Mouse (Mus musculus) midbrain, embryonic 14.5 days (tissue): Measurements from ENCODE around the gene Kars. TPM values are rescaled to one million over a fixed set of nuclear protein-coding genes. Genes with fewer than 3 reads are reported as not detected.

Experiments used
- ATAC-seq: fragments of 200-750 bp; cut with Nextera tagmentation; 2 replicates; pipeline ENCODE4 v1.8.0; 2017; ENCODE audit warnings: moderate number of reproducible peaks, moderate library complexity; ENCODE audit not compliant: low FRiP score, low TSS enrichment
- DNase-seq: peaks from one replicate; pipeline ENCODE4 v3.0.0-alpha.2; 2015
- H3K27ac ChIP-seq: fragments of 300-500 bp; sonication (generic); replicated peaks from 2 replicates; pipeline ENCODE4 v1.5.1; 2014; ENCODE audit warnings: mild to moderate bottlenecking, low read depth, low read length, moderate library complexity
- H3K27me3 ChIP-seq: fragments of 300-500 bp; sonication (generic); 2 replicates; pipeline ENCODE4 v1.6.1; 2014; ENCODE audit warnings: low read length, control low read depth, mixed read lengths; ENCODE audit not compliant: control insufficient read depth, insufficient read depth
- H3K36me3 ChIP-seq: fragments of 300-500 bp; sonication (generic); 2 replicates; pipeline ENCODE4 v1.6.1; 2014; ENCODE audit warnings: low read length, control low read depth; ENCODE audit not compliant: control insufficient read depth, insufficient read depth
- H3K4me1 ChIP-seq: fragments of 300-500 bp; sonication (generic); 2 replicates; pipeline ENCODE4 v1.6.1; 2014; ENCODE audit warnings: mild to moderate bottlenecking, antibody characterized with exemption, low read length, control low read depth; ENCODE audit not compliant: control insufficient read depth, insufficient read depth
- H3K4me2 ChIP-seq: fragments of 300-500 bp; sonication (generic); 2 replicates; pipeline ENCODE4 v1.6.1; 2014; ENCODE audit warnings: mild to moderate bottlenecking, low read length, moderate library complexity
- H3K4me3 ChIP-seq: fragments of 300-500 bp; sonication (generic); replicated peaks from 2 replicates; pipeline ENCODE4 v1.5.1; 2014; ENCODE audit warnings: low read depth, low read length
- H3K9ac ChIP-seq: fragments of 300-500 bp; sonication (generic); replicated peaks from 2 replicates; pipeline ENCODE4 v1.6.1; 2014; ENCODE audit warnings: mild to moderate bottlenecking, low read length, moderate library complexity
- H3K9me3 ChIP-seq: fragments of 300-500 bp; sonication (generic); 2 replicates; pipeline ENCODE4 v1.6.1; 2016; ENCODE audit warnings: low read length, control low read depth, mixed read lengths; ENCODE audit not compliant: control insufficient read depth
- whole genome bisulfite sequencing: fragments of 180-500 bp; shearing (Covaris S2); extraction: QIAGEN DNeasy Blood & Tissue Kit; methylation state at CpG from one replicate; pipeline ENCODE4 v1.1.7; 2014; 5-methylcytosine and 5-hydroxymethylcytosine counted together
- polyA plus RNA-seq: library from polyadenylated mRNA; unstranded; fragments of >200 nt; fragmentation: Nextera tagmentation; extraction: Ambion mirVana; gene quantifications from 2 replicates; pipeline ENCODE4 v1.2.1, GENCODE M21; 2014

Gene Kars
- 145 and 186 TPM in 2 replicates for polyA plus RNA-seq

DNA sequence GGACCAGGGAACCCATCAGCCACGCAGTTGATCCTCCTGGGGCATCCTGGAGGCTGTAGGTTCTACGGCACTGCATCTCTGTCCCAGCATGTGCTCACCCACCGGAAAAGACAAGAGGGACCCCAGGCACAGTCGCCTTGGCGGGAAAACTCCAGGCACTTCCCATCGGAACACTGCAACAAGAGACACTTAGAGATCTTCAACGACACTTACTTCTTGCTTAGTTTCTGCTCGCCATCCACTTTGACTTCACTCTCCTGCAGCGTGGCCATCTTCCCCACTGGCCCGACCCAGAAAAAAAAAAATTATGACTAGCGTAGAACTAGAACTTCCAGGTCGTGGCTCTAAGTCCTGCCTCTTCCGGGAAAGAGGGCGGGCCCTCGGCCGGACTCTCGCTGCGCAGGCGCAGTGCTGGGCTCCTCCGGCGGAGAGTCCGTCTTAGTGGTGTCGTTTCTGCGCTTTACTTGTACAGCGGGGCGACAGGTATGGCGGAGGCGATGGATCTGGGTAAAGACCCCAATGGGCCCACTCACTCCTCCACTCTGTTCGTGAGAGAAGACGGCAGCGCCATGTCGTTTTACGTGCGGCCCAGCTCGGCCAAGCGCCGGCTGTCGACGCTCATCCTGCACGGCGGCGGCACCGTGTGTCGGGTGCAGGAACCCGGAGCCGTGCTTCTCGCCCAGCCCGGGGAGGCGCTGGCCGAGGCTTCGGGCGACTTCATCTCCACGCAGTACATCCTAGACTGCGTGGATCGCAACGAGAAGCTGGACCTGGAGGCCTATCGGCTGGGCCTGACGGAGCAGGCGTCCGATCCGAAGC is at the start of gene Kars, which contains the start of gene Terf2ip:
Gene Kars (minus strand): TSS at position 327 of the 819 bp plus-strand sequence.
Gene Terf2ip (plus strand): TSS at position 402 of the 819 bp plus-strand sequence.
- Histone ChIP-seq H3K27me3 (no peaks in the 10 kb centered on the region), H3K4me2 (peak within 1 kb of the TSS; percentile 64), H3K4me3 (peak within 1 kb of the TSS; percentile 97), H3K27ac (peak within 1 kb of the TSS; percentile 84), H3K9ac (peak within 1 kb of the TSS; percentile 92), H3K4me1 (peaks cover 15% of the 10 kb centered on the region), H3K9me3 (no peaks in the 10 kb centered on the region), H3K36me3 (peaks cover 12% of the 10 kb centered on the region)
- peak; percentile 95 for ATAC-seq
- DNase-seq = peak; percentile 98
- WGBS = under 1% methylated on average over 61 of the region's 61 CpGs

DNA sequence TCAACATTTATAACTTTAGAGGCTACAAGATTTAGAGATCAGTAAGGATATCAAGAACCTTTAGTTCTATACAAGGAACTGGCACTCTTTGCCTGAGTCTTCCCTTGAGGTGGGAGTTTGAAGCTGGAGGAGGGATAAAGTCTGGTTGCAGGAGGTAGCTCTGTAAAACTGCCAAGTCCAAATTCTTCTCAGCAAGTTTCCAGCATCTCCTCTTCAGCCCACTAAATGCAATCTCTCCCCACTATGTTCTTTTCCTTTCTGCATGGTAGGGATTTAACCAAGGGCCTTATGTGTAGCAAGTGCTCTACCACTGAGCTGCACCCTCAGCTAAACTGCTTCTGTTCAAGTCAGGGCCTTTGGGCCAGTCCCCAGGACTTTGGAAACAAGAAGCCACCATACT is 43.3 kb upstream of the Kars start:
- DNase-seq (no peak), ATAC-seq (no peak)
- Histone ChIP-seq H3K4me1 (no peaks in the 10 kb centered on the region), H3K9me3 (no peaks in the 10 kb centered on the region), H3K4me3 (no peak overlapping the region), H3K9ac (no peak overlapping the region), H3K27ac (no peak overlapping the region), H3K4me2 (no peak overlapping the region), H3K27me3 (no peaks in the 10 kb centered on the region), H3K36me3 (no peaks in the 10 kb centered on the region)

DNA sequence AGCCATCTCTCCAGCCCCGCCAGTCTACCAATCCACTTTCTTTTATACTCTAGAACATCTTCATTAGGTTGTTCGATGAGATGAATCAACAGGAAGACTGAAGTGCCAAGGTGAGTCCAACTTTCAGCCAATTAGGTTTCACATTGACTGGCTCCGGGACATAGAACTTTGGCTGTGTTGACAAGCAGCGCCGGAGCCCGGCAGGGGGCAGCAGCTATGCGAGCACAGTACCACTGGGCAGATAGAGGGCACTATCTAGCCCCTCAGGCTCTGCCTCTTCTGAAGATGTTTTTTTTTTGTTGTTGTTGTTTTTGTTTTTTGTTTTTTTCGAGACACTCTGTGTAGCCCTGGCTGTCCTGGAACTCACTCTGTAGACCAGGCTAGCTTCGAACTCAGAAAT is 40.4 kb upstream of the Kars start:
- H3K36me3 ChIP-seq = no peaks in the 10 kb centered on the region
- H3K27me3 ChIP-seq = no peaks in the 10 kb centered on the region
- no peaks in the 10 kb centered on the region for H3K4me1 ChIP-seq
- 79% methylated on average over 9 of the region's 9 CpGs for WGBS
- ATAC-seq = no peak
- H3K4me3 ChIP-seq = no peak overlapping the region
- no peak overlapping the region for H3K27ac ChIP-seq
- DNase-seq = no peak
- no peak overlapping the region for H3K4me2 ChIP-seq
- H3K9me3 ChIP-seq = no peaks in the 10 kb centered on the region
- H3K9ac ChIP-seq = no peak overlapping the region

DNA sequence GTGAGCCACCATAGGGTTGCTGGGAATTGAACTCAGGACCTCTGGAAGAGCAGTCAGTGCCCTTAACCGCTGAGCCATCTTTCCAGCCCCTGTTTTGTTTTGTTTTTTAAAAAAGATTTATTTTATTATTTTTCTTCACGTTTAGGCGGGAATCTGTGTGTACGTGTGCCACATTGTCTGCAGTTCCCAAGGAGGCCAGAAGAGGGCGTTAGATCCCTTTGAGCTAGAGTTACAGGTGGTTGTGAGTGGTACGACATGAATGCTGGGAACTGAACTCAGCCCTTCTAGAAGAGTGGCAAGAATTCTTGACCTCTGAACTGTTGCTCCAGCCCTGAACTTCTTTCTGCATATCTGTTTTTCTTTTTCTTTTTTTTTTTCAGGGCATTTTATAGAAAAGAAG is 38.9 kb upstream of the Kars start:
- Histone ChIP-seq H3K9ac (no peak overlapping the region), H3K27me3 (no peaks in the 10 kb centered on the region), H3K27ac (no peak overlapping the region)

DNA sequence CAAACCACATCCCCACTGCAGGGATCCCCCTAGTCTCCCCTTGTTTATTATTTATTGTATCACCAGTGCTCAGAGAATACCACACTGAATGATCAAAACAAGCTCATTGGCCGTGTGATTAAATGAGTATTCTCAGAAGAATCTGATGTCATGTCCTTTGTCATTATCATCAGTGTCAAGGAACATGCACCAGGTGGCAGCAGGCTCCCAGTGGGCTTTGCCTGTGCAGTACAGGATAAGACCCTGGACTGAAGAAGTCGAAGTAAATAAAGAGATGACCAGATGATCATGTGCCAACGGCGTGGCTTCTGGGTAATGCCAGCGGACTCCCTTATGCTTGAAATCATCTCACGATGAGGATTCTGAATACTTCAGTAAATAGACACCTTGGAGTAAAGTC is 37.2 kb upstream of the Kars start:
- Histone ChIP-seq H3K4me3 (no peak overlapping the region), H3K9me3 (no peaks in the 10 kb centered on the region), H3K36me3 (no peaks in the 10 kb centered on the region), H3K27me3 (no peaks in the 10 kb centered on the region), H3K4me2 (no peak overlapping the region), H3K4me1 (no peaks in the 10 kb centered on the region), H3K9ac (no peak overlapping the region), H3K27ac (no peak overlapping the region)
- DNase-seq = peak; percentile 57
- ATAC-seq = no peak
- 61% methylated on average over 6 of the region's 6 CpGs for WGBS

More for the DNA sequence above, 38.9 kb upstream of the Kars start:
- DNase-seq (no peak), ATAC-seq (no peak)
- H3K9me3 ChIP-seq = no peaks in the 10 kb centered on the region
- WGBS = 84% methylated on average over 6 of the region's 6 CpGs
- no peaks in the 10 kb centered on the region for H3K4me1 ChIP-seq
- no peak overlapping the region for H3K4me2 ChIP-seq
- no peaks in the 10 kb centered on the region for H3K36me3 ChIP-seq
- no peak overlapping the region for H3K4me3 ChIP-seq

DNA sequence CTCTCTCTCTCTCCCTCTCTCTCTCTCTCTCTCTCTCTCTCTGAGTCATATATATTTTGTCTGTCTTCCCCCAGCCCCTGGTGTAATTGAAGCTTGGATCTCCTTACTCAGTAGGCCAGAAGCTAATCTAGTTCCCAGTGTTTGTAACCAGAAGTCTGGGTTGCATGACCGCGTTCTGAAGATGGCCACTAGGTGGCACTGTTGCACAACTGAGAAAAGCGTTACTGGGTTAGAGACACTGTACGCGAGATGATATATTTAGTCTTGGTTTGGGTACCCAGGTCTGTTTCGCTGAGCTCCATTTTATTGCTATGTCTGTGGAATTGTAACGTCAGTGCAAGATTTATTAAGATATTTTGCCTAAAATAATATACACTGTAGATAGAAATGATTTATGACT is 34.8 kb upstream of the Kars start:
- ATAC-seq (no peak; the same call in 1 of the 2 replicates), DNase-seq (peak; percentile 96)
- Histone ChIP-seq H3K4me3 (no peak overlapping the region), H3K9me3 (no peaks in the 10 kb centered on the region), H3K36me3 (no peaks in the 10 kb centered on the region), H3K9ac (no peak overlapping the region), H3K27me3 (no peaks in the 10 kb centered on the region), H3K4me1 (no peaks in the 10 kb centered on the region), H3K27ac (no peak overlapping the region), H3K4me2 (no peak overlapping the region)
- WGBS = 6% methylated on average over 7 of the region's 7 CpGs

DNA sequence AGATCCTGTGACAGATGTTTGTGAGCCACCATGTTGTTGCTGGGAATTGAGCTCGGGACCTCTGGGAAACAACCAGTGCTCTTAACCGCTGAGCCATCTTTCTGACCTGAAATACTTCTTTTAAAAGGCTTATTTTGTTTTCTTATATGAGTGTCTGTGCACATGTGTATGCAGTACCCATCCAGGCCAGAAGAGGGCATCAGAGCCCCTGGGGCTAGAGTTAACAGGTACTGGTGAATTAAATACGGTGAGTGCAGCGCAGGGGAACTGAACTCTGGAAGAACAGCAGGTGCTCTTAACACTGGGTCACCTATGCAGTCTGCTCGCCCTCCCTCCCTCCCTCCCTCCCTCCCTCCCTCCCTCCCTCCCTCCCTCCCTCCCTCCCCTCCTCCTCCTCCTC is 34.1 kb upstream of the Kars start:
- Histone ChIP-seq H3K9ac (no peak overlapping the region), H3K9me3 (no peaks in the 10 kb centered on the region), H3K27ac (no peak overlapping the region), H3K36me3 (no peaks in the 10 kb centered on the region), H3K4me2 (no peak overlapping the region), H3K4me3 (no peak overlapping the region), H3K27me3 (no peaks in the 10 kb centered on the region), H3K4me1 (no peaks in the 10 kb centered on the region)
- no peak for DNase-seq
- no peak for ATAC-seq
- 84% methylated on average over 5 of the region's 5 CpGs for WGBS

DNA sequence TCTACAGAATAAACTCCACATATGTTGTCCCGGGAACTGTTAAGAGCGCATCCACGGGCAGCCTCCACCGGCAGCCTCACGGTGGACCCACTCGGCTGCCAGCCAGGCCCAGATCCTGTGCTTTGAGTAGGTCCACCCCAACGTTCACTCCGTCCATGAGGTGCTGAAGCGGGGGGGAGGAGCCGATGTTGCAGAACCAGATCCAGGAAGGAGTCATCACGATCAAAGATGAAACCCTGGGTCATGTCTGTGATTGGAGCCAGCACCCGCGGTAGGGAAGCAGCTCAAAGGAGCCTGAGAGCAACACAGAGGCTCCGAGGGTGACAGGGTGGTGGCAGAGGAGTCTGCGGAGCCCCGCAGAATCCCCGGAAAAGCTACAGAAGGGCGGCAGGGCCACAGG is 26.4 kb upstream of the Kars start:
- Histone ChIP-seq H3K4me1 (no peaks in the 10 kb centered on the region), H3K9me3 (no peaks in the 10 kb centered on the region), H3K27ac (no peak overlapping the region), H3K4me3 (no peak overlapping the region), H3K4me2 (no peak overlapping the region), H3K36me3 (no peaks in the 10 kb centered on the region), H3K9ac (no peak overlapping the region), H3K27me3 (no peaks in the 10 kb centered on the region)
- DNase-seq (no peak), ATAC-seq (no peak)
- 83% methylated on average over 18 of the region's 18 CpGs for WGBS

DNA sequence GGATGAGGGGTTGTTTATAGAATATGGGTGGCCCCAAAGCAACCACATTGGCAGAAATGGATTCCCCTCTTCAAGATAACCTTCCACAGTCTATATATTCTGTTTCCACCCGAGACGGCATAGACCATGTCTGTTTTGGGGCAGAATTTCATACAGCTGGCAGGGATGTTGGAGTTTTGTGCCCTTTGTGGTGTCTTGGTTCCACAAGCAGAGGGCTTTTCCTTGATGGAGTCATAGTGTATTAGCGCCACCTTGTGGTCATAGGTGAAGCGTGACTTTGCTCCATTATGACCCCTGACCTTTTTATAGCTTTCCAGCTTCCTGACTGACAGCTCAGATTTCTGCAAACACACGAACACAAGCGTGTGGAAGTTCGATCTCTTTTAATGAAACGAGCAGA is 23.5 kb upstream of the Kars start:
- WGBS = 16% methylated on average over 8 of the region's 8 CpGs
- ATAC-seq (no peak), DNase-seq (peak; percentile 80)
- H3K4me3 ChIP-seq = no peak overlapping the region
- no peaks in the 10 kb centered on the region for H3K27me3 ChIP-seq
- H3K27ac ChIP-seq = no peak overlapping the region
- no peak overlapping the region for H3K9ac ChIP-seq
- no peaks in the 10 kb centered on the region for H3K36me3 ChIP-seq
- H3K4me2 ChIP-seq = no peak overlapping the region
- H3K9me3 ChIP-seq = no peaks in the 10 kb centered on the region
- no peaks in the 10 kb centered on the region for H3K4me1 ChIP-seq
